Mouse (Mus musculus) ES-Bruce4 (cell line): ENCODE measurements at regions not wholly inside any gene's neighbourhood (a gene's known extent, or its start where the extent isn't known, plus 50 kb on each side); places are given as distances from the start of the nearest gene placed in this dataset.

Source experiments
- H3K27ac ChIP-seq: 2 replicates; pipeline ENCODE4 v1.5.1; 2012; ENCODE audit warnings: low read length, inconsistent platforms; ENCODE audit not compliant: insufficient read depth
- H3K27me3 ChIP-seq: 2 replicates; pipeline ENCODE4 v1.6.1; 2012; ENCODE audit warnings: mild to moderate bottlenecking, low read length, inconsistent platforms; ENCODE audit not compliant: control insufficient read depth, poor library complexity, insufficient read depth, severe bottlenecking
- H3K36me3 ChIP-seq: 2 replicates; pipeline ENCODE4 v1.6.1; 2012; ENCODE audit warnings: inconsistent platforms, mild to moderate bottlenecking, low read length, moderate library complexity; ENCODE audit not compliant: control insufficient read depth, poor library complexity, insufficient read depth, severe bottlenecking
- H3K4me1 ChIP-seq: one replicate; pipeline ENCODE4 v1.8.1; 2011; ENCODE audit warnings: low read length; ENCODE audit not compliant: control insufficient read depth, insufficient read depth
- H3K4me3 ChIP-seq: 2 replicates; pipeline ENCODE4 v1.5.1; 2011; ENCODE audit warnings: low read depth, mild to moderate bottlenecking, low read length
- H3K9ac ChIP-seq: 2 replicates; pipeline ENCODE4 v1.6.1; 2012; ENCODE audit warnings: low read depth, mild to moderate bottlenecking, inconsistent platforms; ENCODE audit not compliant: poor library complexity, severe bottlenecking
- H3K9me3 ChIP-seq: replicated peaks from 2 replicates; pipeline ENCODE4 v1.6.1; 2012; ENCODE audit warnings: mild to moderate bottlenecking, low read length, inconsistent platforms; ENCODE audit not compliant: control insufficient read depth, poor library complexity, insufficient read depth, severe bottlenecking
- CTCF ChIP-seq: IDR thresholded peaks from one replicate; pipeline ENCODE4 v1.8.1; 2011; ENCODE audit warnings: low read depth, low read length
- EP300 ChIP-seq: IDR thresholded peaks from 2 replicates; pipeline ENCODE4 v1.6.1; 2011; ENCODE audit warnings: low read depth, low read length; ENCODE audit not compliant: insufficient read depth
- POLR2A ChIP-seq: IDR thresholded peaks from one replicate; pipeline ENCODE4 v1.8.1; 2011; ENCODE audit warnings: low read length; ENCODE audit not compliant: insufficient read depth

DNA sequence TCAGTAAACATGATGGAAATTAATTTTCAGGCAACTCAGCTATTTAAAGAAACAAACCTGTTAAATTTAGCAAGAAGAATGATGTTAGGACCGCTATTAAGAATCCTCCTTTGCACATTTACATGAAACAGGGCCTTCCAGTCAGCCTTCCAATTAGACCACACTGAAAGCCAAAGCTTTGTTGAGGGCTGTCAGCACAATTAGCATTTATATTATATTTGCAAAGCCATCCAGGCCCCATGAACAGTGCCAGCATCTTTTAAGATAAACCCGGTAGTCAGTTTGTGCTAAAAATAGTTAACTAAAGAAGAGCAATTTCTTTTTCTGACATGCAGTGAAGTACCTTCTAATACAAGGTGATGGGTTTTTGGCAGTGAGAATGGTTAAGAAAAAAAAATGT is 495.1 kb downstream of the Kcna4 start:
- Histone ChIP-seq H3K36me3 (no peaks in the 10 kb centered on the region), H3K4me1 (no peaks in the 10 kb centered on the region), H3K27me3 (no peaks in the 10 kb centered on the region), H3K27ac (no peak overlapping the region), H3K4me3 (no peak overlapping the region), H3K9me3 (no peaks in the 10 kb centered on the region), H3K9ac (no peak overlapping the region)
- TF ChIP-seq CTCF (no peak), POLR2A (no peak), EP300 (no peak)

- no peaks in the 10 kb centered on the region for H3K4me1 ChIP-seq
- no peak overlapping the region for H3K27ac ChIP-seq
- no peak overlapping the region for H3K4me3 ChIP-seq
- TF ChIP-seq CTCF (no peak), POLR2A (no peak), EP300 (no peak)
- no peaks in the 10 kb centered on the region for H3K27me3 ChIP-seq
- no peaks in the 10 kb centered on the region for H3K9me3 ChIP-seq
- H3K36me3 ChIP-seq = no peaks in the 10 kb centered on the region
- no peak overlapping the region for H3K9ac ChIP-seq
These were observed 506.5 kb downstream of the Kcna4 start for GRCm38 (mm10) chr2:107796930-107797329.

GRCm38 (mm10) chr2:107813206-107813605 is 522.8 kb downstream of the Kcna4 start:
- Histone ChIP-seq H3K4me3 (no peak overlapping the region), H3K36me3 (no peaks in the 10 kb centered on the region), H3K27ac (no peak overlapping the region), H3K9me3 (no peaks in the 10 kb centered on the region), H3K27me3 (no peaks in the 10 kb centered on the region), H3K4me1 (no peaks in the 10 kb centered on the region), H3K9ac (no peak overlapping the region)
- TF ChIP-seq CTCF = no peak

DNA sequence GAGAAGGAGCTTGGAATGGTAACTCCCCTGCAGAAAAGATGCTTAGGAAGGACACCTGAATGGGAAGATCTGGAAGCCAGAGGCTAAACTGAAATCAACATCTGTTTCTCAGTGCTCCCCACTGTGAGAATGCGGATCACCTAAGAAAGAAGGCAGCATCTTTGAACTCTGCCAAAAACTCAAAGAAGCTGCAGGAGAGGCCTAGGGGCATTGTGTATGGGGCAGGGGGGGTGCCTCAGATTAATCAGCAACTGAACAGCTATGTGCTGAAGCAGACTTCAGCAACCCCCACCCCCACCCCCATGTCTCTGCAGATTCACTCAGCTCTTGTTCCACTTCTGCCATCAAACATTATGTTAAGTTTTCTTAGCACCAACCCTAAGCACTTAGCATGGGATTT is 523.6 kb downstream of the Kcna4 start:
- TF ChIP-seq CTCF (no peak), EP300 (peak; percentile 51; the same call in 1 of the 2 replicates), POLR2A (no peak)
- Histone ChIP-seq H3K36me3 (no peaks in the 10 kb centered on the region), H3K27ac (no peak overlapping the region), H3K27me3 (no peaks in the 10 kb centered on the region), H3K4me1 (no peaks in the 10 kb centered on the region), H3K9ac (no peak overlapping the region), H3K4me3 (no peak overlapping the region), H3K9me3 (no peaks in the 10 kb centered on the region)
